Mouse (Mus musculus) stomach, embryonic 15.5 days (tissue): Measurements from ENCODE around the gene Tex38. TPM values are rescaled to one million over a fixed set of nuclear protein-coding genes. Genes with fewer than 3 reads are reported as not detected.

Experiments
- ATAC-seq: fragments of 200-750 bp; cut with Nextera tagmentation; 2 replicates; pipeline ENCODE4 v1.8.0; 2017; ENCODE audit warnings: low read depth, moderate number of reproducible peaks, moderate TSS enrichment; ENCODE audit not compliant: insufficient read depth, low FRiP score
- H3K27ac ChIP-seq: fragments of 300-500 bp; sonication (generic); 2 replicates; pipeline ENCODE4 v1.5.1; 2015; ENCODE audit warnings: mild to moderate bottlenecking, inconsistent platforms
- H3K27me3 ChIP-seq: fragments of 300-500 bp; sonication (generic); replicated peaks from 2 replicates; pipeline ENCODE4 v1.6.1; 2015; ENCODE audit warnings: inconsistent platforms
- H3K36me3 ChIP-seq: fragments of 300-500 bp; sonication (generic); 2 replicates; pipeline ENCODE4 v1.6.1; 2015; ENCODE audit warnings: inconsistent platforms
- H3K4me1 ChIP-seq: fragments of 300-500 bp; sonication (generic); 2 replicates; pipeline ENCODE4 v1.6.1; 2015; ENCODE audit warnings: inconsistent platforms
- H3K4me2 ChIP-seq: fragments of 300-500 bp; sonication (generic); 2 replicates; pipeline ENCODE4 v1.6.1; 2015; ENCODE audit warnings: mild to moderate bottlenecking, inconsistent platforms
- H3K4me3 ChIP-seq: fragments of 300-500 bp; sonication (generic); replicated peaks from 2 replicates; pipeline ENCODE4 v1.5.1; 2015; ENCODE audit warnings: inconsistent platforms
- H3K9ac ChIP-seq: fragments of 300-500 bp; sonication (generic); 2 replicates; pipeline ENCODE4 v1.6.1; 2015; ENCODE audit warnings: inconsistent platforms
- H3K9me3 ChIP-seq: fragments of 300-500 bp; sonication (generic); 2 replicates; pipeline ENCODE4 v1.6.1; 2016; ENCODE audit warnings: inconsistent platforms
- WGBS: fragments of 180-500 bp; shearing (Covaris S2); methylation state at CpG from one replicate; pipeline ENCODE4 v1.1.7; 2015; 5-methylcytosine and 5-hydroxymethylcytosine counted together
- polyA plus RNA-seq: library from polyadenylated mRNA; unstranded; fragments of >200 nt; fragmentation: Nextera tagmentation; extraction: Ambion mirVana; gene quantifications from 2 replicates; pipeline ENCODE4 v1.2.1, GENCODE M21; 2015

Tex38 gene
- polyA plus RNA-seq, 1 experiment from 2014 or later = 0.45 TPM

DNA sequence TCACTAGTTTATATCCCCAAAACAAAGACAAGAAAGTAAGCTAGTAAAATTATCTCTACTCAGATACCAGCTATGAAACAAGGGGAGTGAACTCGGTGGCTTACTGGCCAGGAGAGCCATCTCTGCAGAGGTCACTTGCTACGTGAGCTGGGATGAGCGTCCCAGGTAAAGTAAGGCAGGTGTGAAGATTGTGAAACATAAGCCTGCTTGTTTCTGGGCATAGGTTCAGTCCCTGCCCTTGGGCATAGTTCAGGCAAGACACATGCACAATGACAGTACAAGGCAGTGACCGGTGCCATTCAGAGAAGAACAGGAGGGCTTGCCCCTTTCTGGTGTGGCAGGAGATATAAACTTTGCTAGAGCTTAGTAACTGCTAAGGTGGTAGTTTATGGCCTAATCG is 34.8 kb upstream of the Tex38 start:
- H3K4me3 ChIP-seq = no peak overlapping the region
- no peak for ATAC-seq
- WGBS = 88% methylated on average over 5 of the region's 5 CpGs

DNA sequence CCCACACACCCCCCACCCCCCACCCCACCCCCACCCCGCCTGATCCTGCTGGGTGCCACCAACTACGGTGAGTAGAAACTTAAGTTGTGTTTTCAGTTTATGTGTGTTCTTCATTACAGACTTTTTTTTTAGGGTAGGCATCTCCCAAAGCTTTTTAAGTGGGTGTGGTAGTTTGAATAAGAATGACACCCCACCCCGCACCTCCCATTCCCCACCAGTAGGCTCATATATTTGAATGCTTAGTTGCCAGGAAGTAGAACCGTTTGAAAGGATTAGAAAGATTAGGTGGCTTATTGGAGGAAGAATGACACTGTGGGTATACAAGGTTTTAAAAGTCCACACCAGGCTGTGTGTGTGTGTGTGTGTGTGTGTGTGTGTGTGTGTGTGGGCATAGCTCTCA is 31.5 kb upstream of the Tex38 start:
- 76% methylated on average over 4 of the region's 4 CpGs for WGBS
- Histone ChIP-seq H3K4me1 (no peaks in the 10 kb centered on the region), H3K36me3 (peaks cover 10% of the 10 kb centered on the region; the same call in 1 of the 2 replicates), H3K4me2 (no peak overlapping the region), H3K27me3 (no peaks in the 10 kb centered on the region), H3K9me3 (no peaks in the 10 kb centered on the region), H3K9ac (no peak overlapping the region), H3K27ac (no peak overlapping the region), H3K4me3 (no peak overlapping the region)
- no peak for ATAC-seq

More for the DNA sequence above, 34.8 kb upstream of the Tex38 start:
- H3K9ac ChIP-seq = no peak overlapping the region
- no peaks in the 10 kb centered on the region for H3K27me3 ChIP-seq
- H3K27ac ChIP-seq = no peak overlapping the region
- no peaks in the 10 kb centered on the region for H3K9me3 ChIP-seq
- peaks cover 10% of the 10 kb centered on the region; the same call in 1 of the 2 replicates for H3K36me3 ChIP-seq
- H3K4me2 ChIP-seq = no peak overlapping the region
- no peaks in the 10 kb centered on the region for H3K4me1 ChIP-seq

DNA sequence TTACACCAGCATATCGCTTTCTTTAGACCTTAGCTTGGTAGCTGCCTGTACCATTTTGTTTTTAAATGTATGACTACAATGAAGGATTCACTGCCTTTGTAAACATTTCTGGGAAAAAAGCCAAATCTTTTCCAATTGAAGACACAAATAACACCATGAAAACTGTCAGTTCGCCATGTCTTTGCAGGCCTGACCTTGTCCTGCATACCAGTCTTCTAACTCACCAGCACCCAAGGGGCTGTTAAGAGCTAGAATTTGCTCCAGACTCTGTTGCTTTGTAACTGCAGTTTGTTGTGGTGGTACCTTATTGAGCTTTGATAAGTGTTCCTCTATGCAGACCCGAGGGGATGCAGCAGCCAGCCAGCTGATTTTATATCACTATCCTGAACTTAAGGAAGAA is 19.2 kb upstream of the Tex38 start:
- Histone ChIP-seq H3K9ac (no peak overlapping the region), H3K27me3 (no peaks in the 10 kb centered on the region), H3K27ac (no peak overlapping the region), H3K4me3 (no peak overlapping the region), H3K9me3 (no peaks in the 10 kb centered on the region), H3K36me3 (peaks cover 19% of the 10 kb centered on the region), H3K4me1 (no peaks in the 10 kb centered on the region), H3K4me2 (no peak overlapping the region)
- ATAC-seq = no peak
- 78% methylated on average over 3 of the region's 3 CpGs for WGBS

DNA sequence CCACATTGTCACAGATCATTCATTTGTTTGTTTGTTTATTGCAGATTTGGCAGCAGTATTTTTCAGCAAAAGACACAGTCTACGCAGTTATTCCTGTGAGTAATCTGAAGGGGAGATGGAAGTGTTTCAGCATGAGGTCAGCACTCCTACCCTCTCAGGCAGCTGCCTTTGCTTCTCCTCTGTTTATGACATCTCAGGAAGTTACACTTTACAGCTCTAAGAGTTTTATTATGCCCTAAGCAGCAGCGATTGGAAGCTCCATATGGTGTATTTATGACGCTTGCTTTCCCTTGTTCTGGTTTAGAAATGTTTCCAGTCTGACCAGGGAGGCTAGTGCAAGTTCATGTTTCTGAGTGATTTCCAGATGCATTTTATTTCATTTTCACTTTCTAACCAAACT is 14.5 kb upstream of the Tex38 start:
- no peaks in the 10 kb centered on the region for H3K27me3 ChIP-seq
- H3K9ac ChIP-seq = no peak overlapping the region
- 61% methylated on average over 3 of the region's 3 CpGs for WGBS
- peaks cover 19% of the 10 kb centered on the region for H3K36me3 ChIP-seq
- no peaks in the 10 kb centered on the region for H3K4me1 ChIP-seq
- H3K27ac ChIP-seq = no peak overlapping the region
- H3K4me3 ChIP-seq = no peak overlapping the region
- H3K4me2 ChIP-seq = no peak overlapping the region
- no peak for ATAC-seq
- H3K9me3 ChIP-seq = no peaks in the 10 kb centered on the region

DNA sequence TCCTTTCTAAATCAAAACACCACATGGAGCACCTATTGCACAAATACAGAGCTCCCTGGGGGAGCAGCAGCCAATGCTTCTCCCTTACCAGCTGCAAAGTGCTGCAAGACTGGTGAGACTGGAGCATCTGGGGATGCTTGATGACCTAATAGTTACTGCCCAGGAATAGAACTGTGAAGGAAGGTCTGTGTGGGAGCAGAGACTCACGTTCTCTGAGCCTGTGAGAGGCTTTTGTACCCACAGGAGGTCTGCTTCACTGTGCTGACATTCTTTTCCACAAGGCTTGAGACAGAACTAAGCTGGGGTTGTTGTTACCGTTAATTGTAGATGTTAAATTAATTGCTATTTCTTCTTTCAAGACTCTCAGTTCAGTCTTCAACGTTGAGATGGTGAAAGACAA is 10.0 kb upstream of the Tex38 start:
- H3K9ac ChIP-seq = no peak overlapping the region
- H3K9me3 ChIP-seq = no peaks in the 10 kb centered on the region
- no peaks in the 10 kb centered on the region for H3K4me1 ChIP-seq
- no peak overlapping the region for H3K4me3 ChIP-seq
- H3K27me3 ChIP-seq = no peaks in the 10 kb centered on the region
- no peak for ATAC-seq
- H3K27ac ChIP-seq = no peak overlapping the region
- peaks cover 5% of the 10 kb centered on the region; the same call in 1 of the 2 replicates for H3K36me3 ChIP-seq
- 83% methylated on average over 3 of the region's 3 CpGs for WGBS
- no peak overlapping the region for H3K4me2 ChIP-seq

DNA sequence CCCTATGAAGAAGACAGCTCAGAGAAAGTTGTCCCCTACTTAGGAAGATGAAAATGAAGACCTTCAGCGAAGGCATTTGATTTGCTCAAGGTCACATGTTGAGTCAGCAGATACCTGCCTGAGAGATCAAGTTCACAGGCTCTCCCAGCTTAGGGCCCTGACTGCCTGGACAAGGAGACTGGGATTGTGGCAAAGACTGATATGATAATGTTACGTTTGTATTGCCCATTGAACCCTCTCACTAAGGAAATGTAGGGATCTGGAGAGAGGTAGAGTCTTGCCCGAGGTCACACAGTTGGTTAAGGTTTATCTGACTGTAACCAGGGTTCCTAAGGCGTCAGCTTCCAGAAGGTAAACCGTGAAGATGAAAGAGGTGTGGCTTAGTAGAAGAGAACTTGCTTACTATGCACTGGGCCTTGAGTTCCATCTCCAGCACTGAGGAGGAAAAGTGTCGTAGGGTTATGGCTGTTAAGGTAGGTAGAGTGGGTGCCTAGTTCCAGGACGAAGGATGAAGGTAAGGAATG is 4.8 kb upstream of the Tex38 start:
- no peaks in the 10 kb centered on the region for H3K27me3 ChIP-seq
- peak overlapping the region; percentile 67 for H3K4me3 ChIP-seq
- H3K27ac ChIP-seq = peak overlapping the region; percentile 55; the same call in 1 of the 2 replicates
- H3K4me1 ChIP-seq = 0 out of 2 replicates have a peak, but pooled peaks cover 3% of the 10 kb centered on the region
- H3K4me2 ChIP-seq = peak overlapping the region; percentile 84
- H3K9me3 ChIP-seq = no peaks in the 10 kb centered on the region
- peak; percentile 16; the same call in 1 of the 2 replicates for ATAC-seq
- H3K36me3 ChIP-seq = 0 out of 2 replicates have a peak, but pooled peaks cover 3% of the 10 kb centered on the region
- H3K9ac ChIP-seq = peak overlapping the region; percentile 61
- 47% methylated on average over 7 of the region's 7 CpGs for WGBS

DNA sequence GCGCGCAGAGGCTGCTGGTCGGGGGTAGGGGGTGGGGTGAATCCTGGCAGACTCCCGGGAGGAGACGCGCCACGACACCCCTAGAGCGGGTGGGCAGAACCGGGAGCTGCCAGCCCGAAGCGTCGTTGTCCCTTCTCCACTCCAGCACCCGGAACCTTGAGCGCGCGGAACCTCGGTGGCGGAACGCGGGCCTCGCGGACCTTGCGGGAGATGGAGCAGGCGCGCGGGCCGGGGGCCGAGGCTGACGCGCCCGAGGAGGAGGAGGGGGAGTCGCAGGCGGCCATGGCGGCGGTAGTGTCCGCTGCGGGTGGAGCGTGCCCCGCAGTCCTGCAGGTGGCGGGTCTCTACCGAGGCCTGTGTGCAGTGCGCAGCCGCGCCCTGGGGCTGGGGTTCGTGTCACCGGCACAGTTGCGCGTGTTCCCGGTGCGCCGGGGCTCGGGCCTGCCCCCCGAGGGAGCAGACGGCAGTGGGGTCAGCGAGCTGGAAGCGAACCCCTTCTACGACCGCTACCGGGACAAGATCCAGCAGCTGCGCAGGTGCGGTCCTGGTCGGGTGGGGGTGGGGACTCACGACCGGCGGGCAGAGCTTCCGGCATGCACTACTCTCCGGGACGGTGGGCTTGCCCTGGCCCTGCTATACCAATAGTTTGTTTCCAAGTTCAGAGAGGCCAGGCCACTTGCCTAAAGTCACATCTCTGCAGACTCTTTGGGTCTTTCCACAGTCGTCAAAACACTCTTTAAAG is 4.1 kb upstream of the Tex38 start, which contains the start of gene Atpaf1:
Gene Atpaf1 (plus strand): TSS at position 44 of the 742 bp plus-strand sequence.
- H3K27me3 ChIP-seq = no peaks in the 10 kb centered on the region
- WGBS = under 1% methylated on average over 69 of the region's 69 CpGs
- peak within 1 kb of the TSS; percentile 55 for H3K27ac ChIP-seq
- H3K4me1 ChIP-seq = 0 out of 2 replicates have a peak, but pooled peaks cover 3% of the 10 kb centered on the region
- peak; percentile 88 for ATAC-seq
- H3K4me2 ChIP-seq = peak within 1 kb of the TSS; percentile 84
- peak within 1 kb of the TSS; percentile 67 for H3K4me3 ChIP-seq
- H3K9me3 ChIP-seq = no peaks in the 10 kb centered on the region
- peak within 1 kb of the TSS; percentile 61 for H3K9ac ChIP-seq
- H3K36me3 ChIP-seq = 0 out of 2 replicates have a peak, but pooled peaks cover 3% of the 10 kb centered on the region

DNA sequence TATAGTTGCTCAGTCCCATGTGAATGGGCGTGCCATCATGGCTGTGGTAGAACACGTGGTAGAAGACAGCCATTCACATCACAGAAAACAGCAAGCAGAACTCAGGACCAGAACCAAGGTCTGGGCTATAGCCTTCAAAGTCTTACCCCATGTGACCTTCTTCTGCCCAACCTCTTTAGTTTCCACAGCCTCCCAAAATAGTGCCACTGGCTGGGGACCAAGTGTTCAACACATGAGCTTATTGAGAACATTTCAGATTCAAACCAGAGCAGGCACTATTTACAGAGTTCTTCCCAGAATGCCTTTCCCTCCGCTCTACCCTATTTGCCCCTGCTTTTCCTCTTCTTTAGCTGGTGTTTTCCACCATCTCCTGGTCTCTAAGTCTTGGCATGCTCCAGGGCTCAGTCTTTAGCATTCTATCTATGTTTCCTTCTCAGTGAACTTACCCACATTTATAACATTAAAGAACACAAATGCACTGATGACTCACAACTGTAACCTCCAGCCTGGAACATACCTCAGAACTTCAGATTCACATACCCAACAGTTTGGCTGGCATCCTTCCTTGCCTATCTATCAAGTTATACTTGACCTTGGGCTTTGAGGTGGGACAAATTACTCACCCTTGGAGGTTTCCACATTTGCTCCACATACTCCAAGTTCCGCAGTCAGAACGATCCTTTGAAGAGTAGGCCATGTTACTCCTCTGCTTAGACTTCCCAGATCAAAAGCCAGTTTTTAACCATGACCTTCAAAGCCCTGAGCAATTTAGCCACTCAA is 1.4 kb upstream of the Tex38 start:
- Histone ChIP-seq H3K4me1 (0 out of 2 replicates have a peak, but pooled peaks cover 3% of the 10 kb centered on the region), H3K27me3 (no peaks in the 10 kb centered on the region), H3K36me3 (peaks cover 5% of the 10 kb centered on the region; the same call in 1 of the 2 replicates), H3K4me2 (no peak overlapping the region), H3K9ac (no peak overlapping the region), H3K27ac (no peak overlapping the region), H3K9me3 (no peaks in the 10 kb centered on the region), H3K4me3 (no peak overlapping the region)
- WGBS = 85% methylated on average over 5 of the region's 5 CpGs
- ATAC-seq = no peak

DNA sequence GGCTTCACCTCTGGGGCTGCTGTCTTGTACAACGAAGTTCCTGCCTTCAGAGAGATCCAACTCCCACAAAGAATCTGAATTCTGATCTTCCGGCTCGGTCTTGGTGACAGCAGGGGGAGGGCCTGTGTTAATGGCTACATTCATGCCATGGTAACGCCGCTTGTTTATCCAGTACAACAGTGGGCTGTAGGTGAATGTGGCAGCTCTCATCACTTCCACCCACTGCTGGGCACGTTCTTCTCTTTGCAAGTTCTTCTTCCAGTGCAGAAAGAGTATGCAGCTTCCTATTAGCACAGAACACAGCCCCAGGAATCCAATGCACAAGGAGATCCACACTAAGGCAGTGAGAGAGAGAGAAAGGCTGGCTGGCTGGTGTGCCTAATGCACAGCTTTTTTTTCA is 549 bp downstream of the Tex38 start:
- no peak overlapping the region for H3K4me2 ChIP-seq
- 0 out of 2 replicates have a peak, but pooled peaks cover 3% of the 10 kb centered on the region for H3K4me1 ChIP-seq
- no peak overlapping the region for H3K27ac ChIP-seq
- H3K36me3 ChIP-seq = peaks cover 9% of the 10 kb centered on the region
- H3K9me3 ChIP-seq = no peaks in the 10 kb centered on the region
- no peak overlapping the region for H3K4me3 ChIP-seq
- 43% methylated on average over 6 of the region's 6 CpGs for WGBS
- H3K9ac ChIP-seq = no peak overlapping the region
- no peak for ATAC-seq
- H3K27me3 ChIP-seq = no peaks in the 10 kb centered on the region

DNA sequence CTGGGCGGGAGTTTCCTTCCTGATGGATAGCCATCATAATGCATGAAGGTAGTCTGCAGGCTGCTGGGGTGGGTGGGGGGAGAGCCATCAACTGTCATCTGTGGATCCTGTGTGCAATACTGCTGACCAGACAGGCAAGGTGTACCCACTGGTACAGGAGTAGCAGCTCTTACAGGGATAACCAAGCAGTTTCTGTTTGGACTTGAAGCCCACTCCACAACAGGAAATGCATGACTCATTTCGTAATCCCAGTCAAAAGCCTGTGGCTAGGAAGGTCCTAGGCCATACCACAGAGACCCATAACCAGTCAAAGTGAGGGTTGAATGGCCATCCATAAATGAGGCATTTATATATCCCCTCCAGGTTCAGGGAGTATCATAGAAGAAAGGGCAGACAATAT is 3.2 kb downstream of the Tex38 start:
- Histone ChIP-seq H3K4me1 (no peaks in the 10 kb centered on the region), H3K36me3 (peaks cover 14% of the 10 kb centered on the region), H3K27me3 (no peaks in the 10 kb centered on the region), H3K4me3 (no peak overlapping the region), H3K9ac (no peak overlapping the region), H3K4me2 (no peak overlapping the region), H3K27ac (no peak overlapping the region), H3K9me3 (no peaks in the 10 kb centered on the region)
- WGBS = 89% methylated on average over 2 of the region's 2 CpGs
- ATAC-seq = no peak

DNA sequence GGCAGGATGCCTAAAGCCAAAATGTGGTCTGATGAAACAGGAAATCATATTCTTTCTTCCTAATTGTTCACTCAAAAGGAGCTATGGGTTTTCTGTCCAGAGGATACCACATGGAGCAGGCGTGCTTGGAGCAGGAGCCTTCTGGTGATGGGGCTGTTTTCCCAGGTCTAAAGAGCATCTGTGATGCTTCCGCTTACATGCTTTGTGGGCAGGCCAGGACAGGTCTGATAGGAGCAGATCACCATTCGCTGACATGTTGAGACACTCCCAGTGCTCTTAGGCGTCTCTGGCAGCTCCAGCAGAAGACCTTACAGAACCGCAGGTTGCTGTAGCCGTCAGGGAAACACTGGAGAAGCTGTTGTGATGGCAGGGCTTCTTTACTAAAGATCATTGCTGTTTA is 5.8 kb downstream of the Tex38 start:
- Histone ChIP-seq H3K27ac (no peak overlapping the region), H3K4me2 (no peak overlapping the region), H3K4me3 (no peak overlapping the region), H3K9ac (no peak overlapping the region), H3K27me3 (no peaks in the 10 kb centered on the region), H3K4me1 (no peaks in the 10 kb centered on the region), H3K9me3 (no peaks in the 10 kb centered on the region), H3K36me3 (peaks cover 19% of the 10 kb centered on the region)
- WGBS = 73% methylated on average over 6 of the region's 6 CpGs
- no peak for ATAC-seq
